Mouse (Mus musculus) Muller cell, postnatal 12 days (primary cell): ENCODE measurements around the gene Pgap1.

Experiments
- DNase-seq: peaks from one replicate; pipeline ENCODE4 v3.0.0-alpha.2; 2015; ENCODE audit errors: inconsistent ontology term

Gene Pgap1

GRCm38 (mm10) chr1:54557301-54558229 lies at the start of gene Pgap1:
TSS of gene Pgap1 (minus strand) at chr1:54557684.
- DNase-seq, result peak; percentile 96

- DNase-seq, result no peak
These were observed 49.5 kb upstream of the Pgap1 start for GRCm38 (mm10) chr1:54606936-54607335.

- no peak for DNase-seq
These were observed 44.2 kb upstream of the Pgap1 start for GRCm38 (mm10) chr1:54601692-54602091.

- DNase-seq, result no peak
These were observed 42.8 kb upstream of the Pgap1 start for GRCm38 (mm10) chr1:54600275-54600674.

GRCm38 (mm10) chr1:54597594-54598217 lies 40.2 kb upstream of the Pgap1 start:
- no peak for DNase-seq

GRCm38 (mm10) chr1:54596151-54596550 lies 38.7 kb upstream of the Pgap1 start:
- peak; percentile 40 for DNase-seq

- DNase-seq, result no peak
These were observed 29.6 kb upstream of the Pgap1 start for GRCm38 (mm10) chr1:54587076-54587475.

- no peak for DNase-seq
These were observed 28.6 kb upstream of the Pgap1 start for GRCm38 (mm10) chr1:54585971-54586555.

- DNase-seq, result no peak
These were observed 27.9 kb upstream of the Pgap1 start for GRCm38 (mm10) chr1:54585278-54585846.

- no peak for DNase-seq
These were observed 27.2 kb upstream of the Pgap1 start for GRCm38 (mm10) chr1:54584588-54585277.

GRCm38 (mm10) chr1:54578358-54579184 lies 21.1 kb upstream of the Pgap1 start:
- no peak for DNase-seq

GRCm38 (mm10) chr1:54569102-54569501 lies 11.6 kb upstream of the Pgap1 start:
- DNase-seq, result no peak

GRCm38 (mm10) chr1:54563923-54564322 lies 6.4 kb upstream of the Pgap1 start:
- no peak for DNase-seq

GRCm38 (mm10) chr1:54556586-54557221 lies 780 bp downstream of the Pgap1 start:
- DNase-seq, result peak; percentile 56

GRCm38 (mm10) chr1:54555364-54556140 lies 1.9 kb downstream of the Pgap1 start:
- no peak for DNase-seq

GRCm38 (mm10) chr1:54552621-54553020 lies 4.9 kb downstream of the Pgap1 start:
- no peak for DNase-seq

GRCm38 (mm10) chr1:54545200-54545599 lies 12.3 kb downstream of the Pgap1 start:
- no peak for DNase-seq

GRCm38 (mm10) chr1:54542920-54543319 lies 14.6 kb downstream of the Pgap1 start:
- no peak for DNase-seq

- DNase-seq, result peak; percentile 51
These were observed 26.3 kb downstream of the Pgap1 start for GRCm38 (mm10) chr1:54531170-54531569.
